Mouse (Mus musculus): ENCODE measurements around the gene Tcf12. TPM values are rescaled to one million over a fixed set of nuclear protein-coding genes. Genes with fewer than 3 reads are reported as not detected.

The Tcf12 gene
- polyA plus RNA-seq, 1 experiment from 2014 or later = 47.4 TPM

DNA sequence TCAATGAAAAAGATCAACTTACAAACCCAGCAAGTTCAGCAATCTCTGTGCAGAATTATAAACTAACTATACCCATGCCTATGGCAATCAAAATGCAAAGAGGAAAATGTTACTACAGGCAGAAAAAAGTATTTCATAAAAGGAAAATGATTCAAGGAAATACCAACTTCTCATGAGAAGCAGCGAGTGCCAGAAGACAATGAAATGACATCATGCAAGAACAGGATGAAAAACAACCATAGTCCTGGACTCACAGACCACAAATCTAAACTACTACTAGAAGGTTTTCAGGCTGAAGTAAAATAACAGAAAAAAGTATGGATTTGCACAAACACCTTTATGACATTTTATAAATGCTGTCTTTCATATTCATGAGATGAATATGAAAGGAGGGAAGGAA, 82.1 kb downstream of the Tcf12 start:
- Histone ChIP-seq H3K27ac (no peak overlapping the region), H3K4me1 (replicated peaks; ENCODE audit: insufficient read depth, low read length) (no peaks in the 10 kb centered on the region), H3K9ac (ENCODE audit: low read depth, low read length) (no peak overlapping the region), H3K27me3 (ENCODE audit: insufficient read depth, low read length) (no peaks in the 10 kb centered on the region), H3K36me3 (ENCODE audit: insufficient read depth, low read length) (no peaks in the 10 kb centered on the region), H3K4me3 (replicated peaks; ENCODE audit: low read depth, low read length) (no peak overlapping the region), H3K4me2 (ENCODE audit: low read length) (no peak overlapping the region), H3K9me3 (replicated peaks; ENCODE audit: low read length) (no peaks in the 10 kb centered on the region)
- DNase-seq (ENCODE audit: low spot score) (peak; percentile 22), ATAC-seq (replicated peaks; ENCODE audit: low FRiP score, low read depth) (no peak)
- WGBS = 58% methylated on average over 1 of the region's 1 CpGs
- no peak for TF ChIP-seq CTCF (IDR thresholded peaks at IDR 0.05; ENCODE audit: low read depth)

DNA sequence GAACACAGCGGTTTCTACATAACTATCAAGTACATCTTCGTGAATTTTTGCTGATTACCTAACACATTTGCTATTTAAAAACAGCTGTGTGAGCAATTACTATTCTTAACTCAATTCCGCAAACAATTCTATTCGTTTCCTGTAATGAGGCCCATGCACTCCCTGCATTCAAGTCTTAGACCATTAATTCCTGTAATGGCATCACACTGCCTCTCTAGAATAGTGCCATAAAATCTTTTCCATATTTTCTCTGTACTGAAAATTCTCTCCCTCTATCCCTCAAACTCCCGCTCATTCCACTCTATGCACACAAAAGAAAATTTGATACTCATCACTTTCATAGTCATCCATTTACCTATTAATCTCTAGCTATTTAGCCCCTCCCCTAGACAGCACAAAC, 88.4 kb downstream of the Tcf12 start:
- H3K4me3 ChIP-seq (replicated peaks; ENCODE audit: low read depth, low read length) = no peak overlapping the region
- H3K9me3 ChIP-seq (replicated peaks; ENCODE audit: low read length) = no peaks in the 10 kb centered on the region
- WGBS = 42% methylated on average over 5 of the region's 5 CpGs
- DNase-seq (ENCODE audit: low spot score) (peak; percentile 29), ATAC-seq (replicated peaks; ENCODE audit: low FRiP score, low read depth) (no peak)
- no peak for TF ChIP-seq CTCF (IDR thresholded peaks at IDR 0.05; ENCODE audit: low read depth)
- H3K27me3 ChIP-seq (ENCODE audit: insufficient read depth, low read length) = no peaks in the 10 kb centered on the region
- peaks cover 6% of the 10 kb centered on the region; the same call in 1 of the 2 replicates for H3K4me1 ChIP-seq (replicated peaks; ENCODE audit: insufficient read depth, low read length)
- H3K27ac ChIP-seq = no peak overlapping the region
- no peak overlapping the region for H3K4me2 ChIP-seq (ENCODE audit: low read length)
- H3K9ac ChIP-seq (ENCODE audit: low read depth, low read length) = no peak overlapping the region
- no peaks in the 10 kb centered on the region for H3K36me3 ChIP-seq (ENCODE audit: insufficient read depth, low read length)

DNA sequence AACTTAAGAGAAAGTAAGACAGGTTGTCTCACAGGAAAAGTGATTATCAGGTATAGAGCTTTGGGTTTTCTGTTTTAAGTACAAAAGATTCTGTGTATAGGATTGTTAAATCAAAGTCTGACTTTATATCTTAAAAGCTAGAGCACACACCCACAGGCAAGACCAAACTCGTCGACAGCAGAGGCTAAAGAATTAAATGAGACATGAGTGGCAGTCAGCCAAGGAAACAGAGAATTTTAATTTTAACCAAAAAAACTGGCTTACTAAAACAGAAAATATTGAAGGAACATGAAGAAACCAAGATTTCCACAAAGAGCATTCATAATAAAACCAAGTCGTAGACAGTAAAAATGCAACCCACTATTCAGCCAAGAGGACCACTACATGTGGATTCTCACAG, 90.2 kb downstream of the Tcf12 start:
- Histone ChIP-seq H3K27me3 (ENCODE audit: insufficient read depth, low read length) (no peaks in the 10 kb centered on the region), H3K4me1 (replicated peaks; ENCODE audit: insufficient read depth, low read length) (peaks cover 6% of the 10 kb centered on the region; the same call in 1 of the 2 replicates), H3K27ac (no peak overlapping the region), H3K4me2 (ENCODE audit: low read length) (no peak overlapping the region), H3K9me3 (replicated peaks; ENCODE audit: low read length) (no peaks in the 10 kb centered on the region), H3K4me3 (replicated peaks; ENCODE audit: low read depth, low read length) (no peak overlapping the region), H3K36me3 (ENCODE audit: insufficient read depth, low read length) (no peaks in the 10 kb centered on the region), H3K9ac (ENCODE audit: low read depth, low read length) (no peak overlapping the region)
- TF ChIP-seq CTCF (IDR thresholded peaks at IDR 0.05; ENCODE audit: low read depth) = no peak
- no peak for DNase-seq (ENCODE audit: low spot score)
- 62% methylated on average over 3 of the region's 3 CpGs for WGBS
- ATAC-seq (replicated peaks; ENCODE audit: low FRiP score, low read depth) = no peak

DNA sequence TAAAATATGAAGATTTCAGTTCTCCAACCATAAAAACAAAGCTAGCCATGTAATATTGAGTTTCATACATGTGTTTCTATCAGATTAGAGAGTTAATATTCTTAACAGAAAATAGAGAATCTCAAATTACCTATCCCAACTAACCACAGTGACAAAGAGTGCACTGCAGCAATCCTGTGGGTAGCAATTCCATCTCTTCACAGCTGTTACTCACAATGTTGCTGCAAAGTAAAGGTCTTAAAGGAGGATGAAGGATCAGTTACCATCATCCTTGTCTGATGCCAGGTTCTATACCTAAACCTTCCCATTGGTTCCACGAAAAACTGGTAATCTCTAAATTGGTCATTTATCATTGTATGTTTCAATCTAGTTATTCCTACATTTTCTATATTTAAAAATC, 95.7 kb downstream of the Tcf12 start:
- WGBS = 91% methylated on average over 1 of the region's 1 CpGs
- Histone ChIP-seq H3K36me3 (ENCODE audit: insufficient read depth, low read length) (no peaks in the 10 kb centered on the region), H3K9ac (ENCODE audit: low read depth, low read length) (no peak overlapping the region), H3K4me3 (replicated peaks; ENCODE audit: low read depth, low read length) (no peak overlapping the region), H3K4me2 (ENCODE audit: low read length) (no peak overlapping the region), H3K4me1 (replicated peaks; ENCODE audit: insufficient read depth, low read length) (no peaks in the 10 kb centered on the region), H3K27me3 (ENCODE audit: insufficient read depth, low read length) (no peaks in the 10 kb centered on the region), H3K27ac (no peak overlapping the region), H3K9me3 (replicated peaks; ENCODE audit: low read length) (no peaks in the 10 kb centered on the region)
- DNase-seq (ENCODE audit: low spot score) (no peak), ATAC-seq (replicated peaks; ENCODE audit: low FRiP score, low read depth) (no peak)
- TF ChIP-seq CTCF (IDR thresholded peaks at IDR 0.05; ENCODE audit: low read depth) = no peak

DNA sequence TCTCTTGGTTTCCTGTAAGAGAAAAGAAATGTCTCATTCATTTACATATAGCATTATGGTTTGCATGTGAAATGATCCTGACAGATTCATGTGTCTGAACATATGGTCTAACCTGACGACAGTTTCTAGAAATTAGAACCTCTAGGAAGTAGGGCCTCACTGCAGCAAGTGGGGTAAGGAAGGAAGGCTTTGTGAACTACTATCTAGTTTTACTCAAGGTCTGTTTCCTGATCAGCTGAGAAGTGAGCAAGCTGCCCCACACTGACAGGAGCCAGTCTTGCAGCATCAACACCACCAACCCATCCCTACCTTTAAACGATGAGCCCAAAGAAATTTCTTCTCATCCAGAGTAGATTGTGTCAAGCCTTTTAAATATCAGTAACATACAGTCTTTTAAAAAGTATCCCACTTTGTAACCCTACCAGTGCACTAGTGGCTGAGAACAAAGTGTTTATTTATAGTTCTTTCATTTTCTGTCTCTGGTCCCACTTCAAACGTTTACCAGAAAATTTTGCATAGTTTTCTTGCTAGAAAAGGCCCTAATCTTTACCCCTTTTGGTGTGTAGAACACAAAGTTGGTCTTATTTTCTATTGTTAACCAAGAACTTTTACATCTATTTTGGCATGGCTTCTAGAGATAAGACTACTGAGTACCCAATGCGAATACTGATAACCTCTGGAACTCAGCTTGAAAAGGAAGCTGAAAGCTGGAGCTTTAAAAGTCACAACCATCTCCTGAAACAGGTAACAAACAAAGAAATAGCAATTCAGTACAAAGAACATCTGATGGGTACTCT, 96.9 kb downstream of the Tcf12 start:
- Histone ChIP-seq H3K27ac (no peak overlapping the region), H3K4me2 (ENCODE audit: low read length) (no peak overlapping the region), H3K4me3 (replicated peaks; ENCODE audit: low read depth, low read length) (no peak overlapping the region), H3K9ac (ENCODE audit: low read depth, low read length) (no peak overlapping the region), H3K9me3 (replicated peaks; ENCODE audit: low read length) (no peaks in the 10 kb centered on the region), H3K36me3 (ENCODE audit: insufficient read depth, low read length) (no peaks in the 10 kb centered on the region), H3K4me1 (replicated peaks; ENCODE audit: insufficient read depth, low read length) (no peaks in the 10 kb centered on the region), H3K27me3 (ENCODE audit: insufficient read depth, low read length) (no peaks in the 10 kb centered on the region)
- no peak for TF ChIP-seq CTCF (IDR thresholded peaks at IDR 0.05; ENCODE audit: low read depth)
- DNase-seq (ENCODE audit: low spot score) (no peak), ATAC-seq (replicated peaks; ENCODE audit: low FRiP score, low read depth) (no peak)
- whole genome bisulfite sequencing = 78% methylated on average over 4 of the region's 4 CpGs

DNA sequence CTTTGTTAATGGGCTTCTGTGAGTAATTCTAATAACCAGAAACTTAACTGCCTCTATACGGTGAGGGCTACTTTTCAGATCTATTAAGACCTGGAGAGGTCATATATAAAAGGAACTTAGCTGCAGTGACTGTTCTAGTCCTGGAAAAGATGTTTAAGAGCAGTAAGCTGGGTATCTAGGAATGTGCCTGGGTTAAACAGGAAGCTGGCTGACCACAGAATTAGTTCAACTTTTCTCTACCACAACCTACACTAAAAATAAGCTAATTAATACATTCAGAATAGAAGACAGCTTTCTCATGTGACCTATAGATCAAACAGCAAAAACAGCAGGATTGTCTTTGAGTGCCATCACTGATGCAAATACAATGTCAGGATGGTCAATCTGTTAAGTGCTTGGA, 98.1 kb downstream of the Tcf12 start:
- Histone ChIP-seq H3K27ac (no peak overlapping the region), H3K4me2 (ENCODE audit: low read length) (no peak overlapping the region), H3K9ac (ENCODE audit: low read depth, low read length) (no peak overlapping the region), H3K4me3 (replicated peaks; ENCODE audit: low read depth, low read length) (no peak overlapping the region), H3K9me3 (replicated peaks; ENCODE audit: low read length) (no peaks in the 10 kb centered on the region), H3K4me1 (replicated peaks; ENCODE audit: insufficient read depth, low read length) (no peaks in the 10 kb centered on the region), H3K27me3 (ENCODE audit: insufficient read depth, low read length) (no peaks in the 10 kb centered on the region), H3K36me3 (ENCODE audit: insufficient read depth, low read length) (no peaks in the 10 kb centered on the region)
- DNase-seq (ENCODE audit: low spot score) = no peak
- ATAC-seq (replicated peaks; ENCODE audit: low FRiP score, low read depth) = no peak
- WGBS = 92% methylated on average over 1 of the region's 1 CpGs
- no peak for TF ChIP-seq CTCF (IDR thresholded peaks at IDR 0.05; ENCODE audit: low read depth)

DNA sequence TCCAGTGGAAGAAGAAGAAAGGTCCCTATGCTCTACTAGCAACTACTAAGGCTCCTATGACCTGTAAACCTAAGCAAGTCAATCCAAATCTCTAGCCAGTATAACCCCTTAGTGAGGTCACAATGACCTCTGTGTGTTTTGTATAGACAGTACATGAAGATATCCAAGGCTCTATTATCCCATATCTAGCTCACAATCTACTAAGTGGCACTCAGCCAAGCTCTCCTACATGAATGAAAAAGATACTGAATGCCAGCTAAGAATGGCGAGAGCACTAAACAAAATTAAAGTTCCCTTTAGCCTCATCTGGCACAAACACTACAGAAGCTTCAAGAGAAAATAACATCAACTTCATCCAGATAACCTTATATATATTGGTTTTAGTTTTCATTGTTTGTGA, 103.0 kb downstream of the Tcf12 start:
- Histone ChIP-seq H3K9ac (ENCODE audit: low read depth, low read length) (no peak overlapping the region), H3K9me3 (replicated peaks; ENCODE audit: low read length) (no peaks in the 10 kb centered on the region), H3K4me3 (replicated peaks; ENCODE audit: low read depth, low read length) (no peak overlapping the region), H3K36me3 (ENCODE audit: insufficient read depth, low read length) (no peaks in the 10 kb centered on the region), H3K27me3 (ENCODE audit: insufficient read depth, low read length) (no peaks in the 10 kb centered on the region), H3K4me1 (replicated peaks; ENCODE audit: insufficient read depth, low read length) (no peaks in the 10 kb centered on the region), H3K4me2 (ENCODE audit: low read length) (no peak overlapping the region), H3K27ac (no peak overlapping the region)
- TF ChIP-seq CTCF (IDR thresholded peaks at IDR 0.05; ENCODE audit: low read depth) = no peak
- no peak for ATAC-seq (replicated peaks; ENCODE audit: low FRiP score, low read depth)
- WGBS = 86% methylated on average over 1 of the region's 1 CpGs
- no peak for DNase-seq (ENCODE audit: low spot score)

All from kidney, postnatal 0 days (tissue).